Mouse (Mus musculus): ENCODE results near the gene Etnk2. TPM values are rescaled to one million over a fixed set of nuclear protein-coding genes. Genes with fewer than 3 reads are reported as not detected.

Gene Etnk2
- polyA plus RNA-seq, 1 experiment from 2014 or later, result 2.8 TPM

DNA sequence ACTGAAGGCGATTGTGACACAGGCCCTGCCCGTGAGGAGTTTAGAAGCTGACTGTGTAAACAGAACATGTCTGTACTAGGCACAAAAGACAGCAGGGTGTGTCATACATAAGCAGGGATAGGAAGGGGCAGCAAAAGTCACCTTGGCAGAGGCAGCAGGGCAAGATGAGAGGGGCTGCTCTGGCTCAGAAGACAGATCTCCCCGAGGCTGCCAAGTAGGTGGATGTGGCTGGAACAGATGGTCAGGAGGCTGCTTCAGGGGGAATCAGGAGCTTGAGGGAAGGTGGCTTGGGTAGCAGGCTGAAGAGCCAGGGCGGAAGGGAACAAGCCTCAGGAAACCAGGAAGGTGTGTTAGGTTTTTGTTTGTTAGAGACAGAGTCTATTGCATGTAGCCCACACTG is 7.0 kb downstream of the Etnk2 start:
- no peak for ATAC-seq (ENCODE audit: insufficient number of reproducible peaks, insufficient read depth, low FRiP score, low TSS enrichment, low read depth)
- no peak overlapping the region for H3K27ac ChIP-seq
- no peak overlapping the region for H3K9ac ChIP-seq
- H3K36me3 ChIP-seq, result no peaks in the 10 kb centered on the region
- 67% methylated on average over 4 of the region's 4 CpGs for WGBS
- peaks cover 15% of the 10 kb centered on the region for H3K4me1 ChIP-seq
- no peaks in the 10 kb centered on the region for H3K9me3 ChIP-seq
- no peak overlapping the region for H3K4me2 ChIP-seq
- H3K27me3 ChIP-seq, result peaks cover 14% of the 10 kb centered on the region
- no peak overlapping the region for H3K4me3 ChIP-seq

DNA sequence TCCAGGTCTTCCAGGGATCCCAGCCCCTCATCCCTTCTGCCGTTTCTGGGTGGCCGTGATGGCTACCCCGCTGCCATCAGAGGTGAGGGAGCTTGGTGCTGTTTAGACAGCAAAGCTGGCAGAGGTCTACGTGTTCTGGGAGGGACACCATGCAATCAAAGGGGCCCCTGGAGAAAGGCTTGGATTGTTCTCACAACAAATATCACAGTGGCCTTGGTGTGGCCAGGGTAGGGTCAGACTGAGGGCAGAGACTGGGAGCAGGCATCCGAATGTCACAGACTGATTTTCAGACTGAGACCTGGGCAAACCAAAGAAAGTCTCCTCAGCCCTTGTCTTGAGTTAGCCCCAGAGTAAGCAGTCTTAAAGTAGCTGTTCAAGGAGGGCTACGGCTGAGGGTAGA is 8.1 kb downstream of the Etnk2 start:
- ATAC-seq (ENCODE audit: insufficient number of reproducible peaks, insufficient read depth, low FRiP score, low TSS enrichment, low read depth), result no peak
- Histone ChIP-seq H3K27ac (no peak overlapping the region), H3K9ac (no peak overlapping the region), H3K9me3 (no peaks in the 10 kb centered on the region), H3K36me3 (no peaks in the 10 kb centered on the region), H3K27me3 (0 out of 2 replicates have a peak, but pooled peaks cover 4% of the 10 kb centered on the region), H3K4me3 (no peak overlapping the region), H3K4me2 (no peak overlapping the region), H3K4me1 (peaks cover 15% of the 10 kb centered on the region)
- WGBS, result 86% methylated on average over 6 of the region's 6 CpGs

DNA sequence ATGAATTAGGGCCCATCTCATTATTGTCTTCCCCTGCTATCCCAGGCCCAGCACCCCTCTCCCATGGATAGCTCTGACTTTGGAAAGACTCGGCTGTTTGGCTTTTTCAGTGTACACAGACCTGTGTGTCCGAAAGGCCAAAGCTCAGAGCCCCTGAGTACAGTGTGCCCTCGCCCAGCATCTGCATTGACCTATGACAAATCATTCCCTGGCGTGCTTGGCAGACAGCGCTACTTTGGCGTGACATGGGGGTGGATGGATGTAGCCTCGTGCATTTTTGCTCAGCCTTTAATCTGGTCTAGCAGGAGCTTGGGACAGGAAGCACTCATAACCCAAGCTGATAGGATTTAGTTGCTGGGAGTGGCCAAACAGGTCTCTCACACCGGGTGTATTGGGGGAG is 8.7 kb downstream of the Etnk2 start:
- no peak overlapping the region for H3K4me2 ChIP-seq
- no peak for ATAC-seq (ENCODE audit: insufficient number of reproducible peaks, insufficient read depth, low FRiP score, low TSS enrichment, low read depth)
- H3K9me3 ChIP-seq, result no peaks in the 10 kb centered on the region
- no peak overlapping the region for H3K4me3 ChIP-seq
- no peaks in the 10 kb centered on the region for H3K27me3 ChIP-seq
- WGBS, result 71% methylated on average over 8 of the region's 8 CpGs
- H3K27ac ChIP-seq, result no peak overlapping the region
- H3K4me1 ChIP-seq, result peaks cover 12% of the 10 kb centered on the region
- no peak overlapping the region for H3K9ac ChIP-seq
- no peaks in the 10 kb centered on the region for H3K36me3 ChIP-seq

DNA sequence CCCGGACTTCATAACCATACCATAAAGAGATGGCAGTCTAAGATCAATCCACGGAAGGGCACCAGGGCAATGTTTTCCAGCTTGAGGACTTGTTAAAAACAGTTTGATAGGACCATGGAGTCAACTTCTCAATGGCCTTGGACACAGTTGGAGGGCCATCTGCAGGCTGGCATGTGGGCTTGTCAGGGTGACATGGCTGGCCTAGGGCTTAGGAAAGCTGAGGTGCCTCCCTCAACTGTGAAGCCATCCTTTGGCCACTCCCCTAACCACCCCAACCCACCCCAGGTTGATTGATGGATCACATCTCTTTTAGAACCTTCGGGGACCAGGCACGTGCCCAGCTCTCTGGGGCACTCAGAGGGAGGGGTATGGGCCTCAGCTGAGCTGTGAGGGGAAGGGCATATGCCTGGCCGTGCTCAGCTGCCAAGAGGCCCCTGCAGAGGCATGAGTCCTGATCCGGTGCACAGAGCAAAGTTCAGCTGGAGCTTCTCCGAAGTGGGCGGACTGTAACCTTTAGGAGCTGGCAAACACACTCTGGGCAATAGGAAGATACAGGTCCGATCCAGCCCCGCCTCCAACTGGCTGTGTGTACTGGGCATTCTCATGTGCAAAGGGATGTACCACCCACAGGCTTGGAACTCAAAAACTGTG is 12.4 kb downstream of the Etnk2 start:
- WGBS, result 77% methylated on average over 10 of the region's 10 CpGs
- ATAC-seq (ENCODE audit: insufficient number of reproducible peaks, insufficient read depth, low FRiP score, low TSS enrichment, low read depth), result no peak
- H3K4me2 ChIP-seq, result no peak overlapping the region
- H3K36me3 ChIP-seq, result no peaks in the 10 kb centered on the region
- H3K4me3 ChIP-seq, result no peak overlapping the region
- no peaks in the 10 kb centered on the region for H3K9me3 ChIP-seq
- H3K27me3 ChIP-seq, result no peaks in the 10 kb centered on the region
- H3K27ac ChIP-seq, result no peak overlapping the region
- H3K9ac ChIP-seq, result no peak overlapping the region
- H3K4me1 ChIP-seq, result peaks cover 4% of the 10 kb centered on the region

DNA sequence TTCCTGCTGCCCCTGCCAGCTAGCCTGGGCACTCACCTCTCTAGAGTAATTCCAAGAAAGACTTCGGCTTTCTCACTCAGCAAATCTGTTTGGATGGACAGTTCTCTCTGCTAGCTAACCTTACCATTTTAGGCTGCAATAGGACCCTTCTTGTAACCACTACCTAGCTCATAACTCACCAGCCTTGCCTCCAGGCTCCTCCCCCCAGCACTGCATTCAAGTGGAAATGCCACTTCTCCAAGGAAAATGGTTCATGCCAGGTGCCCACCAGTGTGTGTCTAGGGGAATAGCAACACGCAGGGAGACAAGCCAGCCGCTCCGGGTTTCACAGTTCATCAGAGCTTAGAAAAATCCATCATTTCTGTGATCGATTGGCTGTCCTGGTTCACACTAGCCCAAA is 14.2 kb downstream of the Etnk2 start:
- no peaks in the 10 kb centered on the region for H3K27me3 ChIP-seq
- 84% methylated on average over 5 of the region's 5 CpGs for WGBS

DNA sequence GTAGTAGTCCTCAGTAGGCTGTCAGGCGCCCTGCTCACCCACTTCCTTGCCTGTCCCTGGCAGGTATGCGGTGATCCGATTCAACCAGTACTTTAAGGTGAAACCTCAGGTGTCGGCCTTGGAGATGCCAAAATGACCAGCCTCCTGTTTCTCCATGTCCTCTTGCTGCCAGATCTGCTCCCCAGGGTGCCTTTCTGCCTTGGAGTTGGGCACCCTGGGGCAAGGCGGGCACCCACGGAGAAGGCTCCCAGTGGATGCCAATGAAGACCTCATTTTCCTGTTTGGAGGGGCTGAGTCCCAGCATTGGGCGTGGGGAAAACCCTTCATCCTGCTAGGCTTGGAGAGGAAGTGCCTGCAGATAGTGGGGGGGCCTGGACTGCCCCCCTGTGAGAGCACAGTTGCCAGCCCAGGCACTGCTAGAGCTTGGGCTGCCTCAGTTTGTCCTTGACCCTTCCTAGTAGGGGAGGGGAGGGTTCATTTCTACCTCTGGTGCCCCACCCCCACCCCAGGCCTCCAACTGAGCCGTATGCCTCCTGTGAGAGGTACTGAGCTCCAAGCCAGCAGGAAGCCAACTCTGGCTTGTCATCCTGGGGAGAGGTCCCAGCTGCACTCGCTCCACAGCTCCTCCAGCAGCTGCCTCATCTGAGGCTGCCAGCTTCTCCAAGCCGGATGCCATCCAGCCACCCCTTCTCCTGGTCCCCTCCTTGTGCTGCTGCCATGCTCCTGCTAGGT is 16.0 kb downstream of the Etnk2 start:
- Histone ChIP-seq H3K4me3 (no peak overlapping the region), H3K9me3 (no peaks in the 10 kb centered on the region), H3K27me3 (no peaks in the 10 kb centered on the region), H3K27ac (no peak overlapping the region), H3K36me3 (peaks cover 14% of the 10 kb centered on the region), H3K4me2 (no peak overlapping the region), H3K4me1 (peaks cover 4% of the 10 kb centered on the region), H3K9ac (no peak overlapping the region)
- 66% methylated on average over 10 of the region's 10 CpGs for WGBS
- no peak; the same call in 1 of the 2 replicates for ATAC-seq (ENCODE audit: insufficient number of reproducible peaks, insufficient read depth, low FRiP score, low TSS enrichment, low read depth)

More for the DNA sequence above, 14.2 kb downstream of the Etnk2 start:
- no peak overlapping the region for H3K4me2 ChIP-seq
- no peak overlapping the region for H3K27ac ChIP-seq
- peaks cover 4% of the 10 kb centered on the region for H3K4me1 ChIP-seq
- H3K9ac ChIP-seq, result no peak overlapping the region
- no peaks in the 10 kb centered on the region for H3K36me3 ChIP-seq
- ATAC-seq (ENCODE audit: insufficient number of reproducible peaks, insufficient read depth, low FRiP score, low TSS enrichment, low read depth), result no peak
- H3K9me3 ChIP-seq, result no peaks in the 10 kb centered on the region
- no peak overlapping the region for H3K4me3 ChIP-seq

DNA sequence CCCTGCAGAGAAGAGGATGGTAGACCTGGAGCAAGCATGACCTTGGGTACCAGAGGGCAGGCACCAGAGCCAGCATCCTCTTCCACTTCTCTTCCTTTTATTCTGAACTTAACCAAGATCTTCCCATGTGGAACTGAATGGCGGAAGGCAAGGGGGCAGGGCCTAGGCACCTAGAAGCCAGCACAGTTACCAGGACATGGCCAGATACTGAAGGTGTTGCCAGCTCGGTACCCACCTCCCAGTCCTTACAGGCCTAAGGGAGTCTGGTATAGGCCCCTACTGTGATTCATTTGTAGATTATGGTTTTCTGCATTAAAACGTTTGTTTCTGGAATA is 16.6 kb downstream of the Etnk2 start:
- Histone ChIP-seq H3K4me1 (peaks cover 4% of the 10 kb centered on the region), H3K4me3 (no peak overlapping the region), H3K9ac (no peak overlapping the region), H3K9me3 (no peaks in the 10 kb centered on the region), H3K27ac (no peak overlapping the region), H3K27me3 (no peaks in the 10 kb centered on the region), H3K4me2 (no peak overlapping the region), H3K36me3 (peaks cover 14% of the 10 kb centered on the region)
- ATAC-seq (ENCODE audit: insufficient number of reproducible peaks, insufficient read depth, low FRiP score, low TSS enrichment, low read depth), result no peak
- 83% methylated on average over 3 of the region's 3 CpGs for whole genome bisulfite sequencing

DNA sequence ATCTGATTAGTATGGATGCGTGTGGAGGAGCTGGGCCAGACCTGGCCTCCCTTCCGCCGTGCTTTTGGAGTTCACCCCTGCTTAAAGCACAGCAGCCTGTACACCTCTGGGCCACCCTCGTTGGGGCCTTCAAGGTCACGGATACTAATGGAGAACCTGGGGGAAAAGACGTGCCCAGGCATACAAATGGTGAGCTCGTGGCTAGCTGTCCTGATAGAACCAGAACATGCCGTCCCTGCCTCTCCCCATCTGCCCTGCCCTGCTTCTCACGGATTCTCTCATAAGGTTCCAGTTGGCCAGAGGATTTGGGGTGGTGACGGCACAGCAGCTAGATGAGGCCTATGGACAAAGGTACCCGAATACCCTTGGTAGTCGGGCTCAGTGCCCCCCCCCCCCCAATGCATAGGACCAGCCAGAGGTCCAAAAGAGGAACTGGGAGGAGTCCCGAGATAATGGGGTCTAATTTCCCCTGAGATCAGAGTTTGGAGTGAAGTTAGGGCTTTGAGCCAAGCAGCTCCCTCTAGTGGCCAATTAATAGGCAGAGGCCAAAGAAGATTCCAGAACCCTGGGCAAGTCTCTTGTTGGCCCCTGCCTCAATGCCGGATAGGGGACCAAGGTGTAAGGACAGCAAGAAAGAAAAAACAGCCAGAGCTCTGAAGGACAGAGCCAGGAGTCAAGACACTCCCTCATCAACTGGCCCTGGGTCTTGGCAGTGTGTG is 17.1 kb downstream of the Etnk2 start:
- Histone ChIP-seq H3K9ac (no peak overlapping the region), H3K27me3 (no peaks in the 10 kb centered on the region), H3K4me2 (no peak overlapping the region), H3K4me3 (no peak overlapping the region), H3K9me3 (no peaks in the 10 kb centered on the region), H3K4me1 (peaks cover 5% of the 10 kb centered on the region), H3K27ac (no peak overlapping the region), H3K36me3 (peaks cover 14% of the 10 kb centered on the region)
- WGBS, result 70% methylated on average over 14 of the region's 14 CpGs
- ATAC-seq (ENCODE audit: insufficient number of reproducible peaks, insufficient read depth, low FRiP score, low TSS enrichment, low read depth), result no peak

DNA sequence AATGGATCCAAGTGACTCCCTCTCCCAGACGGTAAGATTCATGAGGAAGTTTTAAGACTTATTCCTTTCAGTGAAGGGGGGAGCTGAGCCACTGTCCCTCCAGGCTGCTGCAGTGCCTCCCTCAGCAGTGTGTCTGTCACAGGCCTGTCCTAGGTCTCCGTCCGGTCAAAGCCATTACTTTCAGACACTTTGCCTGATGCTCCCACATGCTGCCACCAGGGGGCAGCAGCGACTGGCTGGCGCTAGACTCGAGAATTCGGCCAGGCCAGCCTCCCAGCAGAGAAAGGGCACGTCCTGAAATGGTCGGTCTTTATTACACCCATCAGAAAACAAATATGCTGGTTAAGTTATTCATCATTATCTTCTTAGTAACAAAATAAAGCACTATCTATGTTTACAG is 18.6 kb downstream of the Etnk2 start:
- Histone ChIP-seq H3K9me3 (no peaks in the 10 kb centered on the region), H3K27me3 (no peaks in the 10 kb centered on the region), H3K36me3 (peaks cover 14% of the 10 kb centered on the region), H3K4me1 (peaks cover 13% of the 10 kb centered on the region), H3K4me2 (no peak overlapping the region), H3K9ac (no peak overlapping the region), H3K27ac (no peak overlapping the region), H3K4me3 (no peak overlapping the region)
- 7% methylated on average over 9 of the region's 9 CpGs for WGBS
- no peak for ATAC-seq (ENCODE audit: insufficient number of reproducible peaks, insufficient read depth, low FRiP score, low TSS enrichment, low read depth)

DNA sequence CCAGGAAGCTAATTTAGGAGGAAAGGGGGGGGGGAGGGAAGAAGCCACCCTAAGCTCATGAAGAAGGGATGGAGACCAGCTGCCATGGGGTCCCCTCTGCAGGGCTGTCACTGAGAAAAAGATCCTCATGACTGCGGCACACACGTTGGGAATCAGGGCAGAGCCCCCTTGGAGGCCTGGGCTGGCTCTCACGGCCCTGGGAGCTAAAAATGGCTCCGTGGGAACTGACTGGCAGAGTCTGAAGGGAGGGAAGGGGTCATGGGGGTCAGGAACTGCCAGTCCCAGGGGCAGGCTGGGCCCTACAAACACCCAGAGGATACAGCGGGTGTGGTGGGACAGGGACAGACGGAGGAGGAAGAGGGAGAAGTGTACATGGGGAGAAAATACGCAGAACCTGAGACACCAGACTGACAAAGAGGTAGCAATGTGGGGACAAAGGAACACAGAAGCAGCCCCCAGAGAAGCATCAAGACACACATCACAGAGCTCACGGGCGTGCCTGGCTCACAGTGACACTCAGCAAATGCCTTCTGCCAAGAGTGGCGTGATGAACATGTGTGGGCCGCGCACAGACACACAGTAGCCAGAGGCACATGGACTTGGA is 19.3 kb downstream of the Etnk2 start:
- Histone ChIP-seq H3K36me3 (peaks cover 14% of the 10 kb centered on the region), H3K4me3 (no peak overlapping the region), H3K9me3 (no peaks in the 10 kb centered on the region), H3K9ac (no peak overlapping the region), H3K27me3 (no peaks in the 10 kb centered on the region), H3K27ac (no peak overlapping the region), H3K4me1 (peaks cover 13% of the 10 kb centered on the region), H3K4me2 (no peak overlapping the region)
- no peak for ATAC-seq (ENCODE audit: insufficient number of reproducible peaks, insufficient read depth, low FRiP score, low TSS enrichment, low read depth)
- 54% methylated on average over 12 of the region's 12 CpGs for WGBS

DNA sequence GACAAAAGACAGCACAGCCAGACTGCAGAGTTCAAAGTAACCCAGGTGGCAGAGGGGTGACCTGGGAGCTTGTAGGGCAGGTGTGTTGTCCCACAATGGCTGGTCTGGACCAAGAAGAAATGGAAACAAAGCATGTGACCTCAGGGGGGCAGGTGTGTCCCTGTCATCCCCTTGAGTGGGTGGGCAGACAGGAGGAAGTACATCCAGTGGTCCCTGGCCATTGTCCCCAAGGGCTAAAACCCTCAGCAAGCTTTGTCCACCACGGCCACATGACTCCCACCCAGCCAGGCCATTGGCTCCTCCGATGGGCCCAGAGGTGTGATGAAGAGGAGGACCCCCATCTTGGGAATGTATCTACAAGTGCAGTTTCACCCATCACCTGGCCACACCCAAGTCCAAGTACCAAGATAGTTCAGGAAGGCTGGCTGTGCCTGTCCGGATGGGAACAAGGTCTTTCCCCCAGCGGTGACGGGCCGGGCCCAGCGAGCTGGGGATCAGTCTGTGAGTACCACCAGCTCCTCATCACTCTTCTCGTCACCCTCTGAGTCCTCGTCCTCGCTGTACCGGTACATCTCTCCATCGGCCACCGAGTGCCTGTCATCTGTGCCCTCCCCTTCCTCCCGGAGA is 19.9 kb downstream of the Etnk2 start:
- H3K4me1 ChIP-seq, result peaks cover 13% of the 10 kb centered on the region
- no peak overlapping the region for H3K9ac ChIP-seq
- WGBS, result 93% methylated on average over 14 of the region's 14 CpGs
- no peaks in the 10 kb centered on the region for H3K27me3 ChIP-seq
- peaks cover 14% of the 10 kb centered on the region for H3K36me3 ChIP-seq
- no peak overlapping the region for H3K4me3 ChIP-seq
- no peak for ATAC-seq (ENCODE audit: insufficient number of reproducible peaks, insufficient read depth, low FRiP score, low TSS enrichment, low read depth)
- H3K27ac ChIP-seq, result no peak overlapping the region
- no peak overlapping the region for H3K4me2 ChIP-seq
- no peaks in the 10 kb centered on the region for H3K9me3 ChIP-seq

Measured in embryonic facial prominence, embryonic 13.5 days (tissue).